ENCODE assay signal across 8 mouse cellular contexts in the genomic region with DNA sequence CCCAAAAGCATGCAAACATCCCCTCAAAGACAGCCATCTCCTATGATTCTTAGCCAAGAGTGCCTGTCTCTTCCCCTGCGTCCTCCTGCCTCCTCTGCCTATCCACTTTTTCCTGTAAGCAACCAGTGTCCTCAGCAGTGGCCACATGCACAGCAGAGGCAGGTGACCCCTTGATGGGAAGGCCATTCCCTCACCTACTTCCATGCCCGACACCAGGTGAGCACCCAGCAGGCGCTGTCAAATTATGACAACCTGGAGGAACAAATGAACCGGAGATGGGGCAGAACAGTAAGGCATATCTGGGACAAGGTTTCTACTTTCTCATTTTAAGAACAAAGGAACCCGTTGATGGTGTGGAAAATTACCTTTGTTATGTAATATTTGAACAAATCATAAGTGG.
"Had no signal": no experiment of that assay in that cellular context is flagged by ENCODE, and none has a peak within 500 bp of the region (broad histone marks: within the 10 kb centered on the region; RNA-seq: fewer than 3 reads in every experiment).

No protein-coding gene starts in this region.

- DNase-seq: kidney, postnatal 10 days; kidney, postnatal 4 days; liver; liver, embryonic 13.5 days; liver, postnatal 0 days; midbrain, embryonic 14.5 days; thymus, adult 18-20 months; thymus, postnatal 14 days had no signal
